Mouse (Mus musculus) kidney, postnatal 14 days (tissue): ENCODE measurements around the gene Cyth4.

Experiments
- DNase-seq: peaks from one replicate; pipeline ENCODE4 v3.0.0; 2022; ENCODE audit warnings: mixed read lengths

Cyth4 gene

GRCm38 (mm10) chr15:78596914-78597313 lies at the start of gene Cyth4:
Gene Cyth4, plus strand, starts transcription at chr15:78597047.
- peak; percentile 55 for DNase-seq

GRCm38 (mm10) chr15:78547415-78548335 lies 49.2 kb upstream of the Cyth4 start:
- DNase-seq, result peak; percentile 32

- DNase-seq, result no peak
Observed at GRCm38 (mm10) chr15:78548336-78548665, 48.5 kb upstream of the Cyth4 start.

GRCm38 (mm10) chr15:78548711-78549110 lies 48.1 kb upstream of the Cyth4 start:
- DNase-seq, result no peak

GRCm38 (mm10) chr15:78549189-78549734 lies 47.6 kb upstream of the Cyth4 start:
- no peak for DNase-seq

GRCm38 (mm10) chr15:78554545-78555313 lies 42.1 kb upstream of the Cyth4 start:
- no peak for DNase-seq

GRCm38 (mm10) chr15:78557693-78558535 lies 38.9 kb upstream of the Cyth4 start:
- no peak for DNase-seq

- no peak for DNase-seq
Observed at GRCm38 (mm10) chr15:78559141-78559979, 37.5 kb upstream of the Cyth4 start.

- DNase-seq, result no peak
Observed at GRCm38 (mm10) chr15:78563344-78563743, 33.5 kb upstream of the Cyth4 start.

GRCm38 (mm10) chr15:78563937-78564336 lies 32.9 kb upstream of the Cyth4 start:
- no peak for DNase-seq

GRCm38 (mm10) chr15:78564764-78565435 lies 31.9 kb upstream of the Cyth4 start:
- DNase-seq, result no peak

- DNase-seq, result no peak
Observed at GRCm38 (mm10) chr15:78567608-78568120, 29.2 kb upstream of the Cyth4 start.

GRCm38 (mm10) chr15:78570170-78570569 lies 26.7 kb upstream of the Cyth4 start:
- DNase-seq, result no peak

- DNase-seq, result no peak
Observed at GRCm38 (mm10) chr15:78571554-78572269, 25.1 kb upstream of the Cyth4 start.

GRCm38 (mm10) chr15:78572270-78572600 lies 24.6 kb upstream of the Cyth4 start:
- no peak for DNase-seq

GRCm38 (mm10) chr15:78572658-78573397 lies 24.0 kb upstream of the Cyth4 start, which contains the start of gene Rac2:
Gene Rac2, minus strand, starts transcription at chr15:78572783.
- no peak for DNase-seq

GRCm38 (mm10) chr15:78576284-78576810 lies 20.5 kb upstream of the Cyth4 start:
- DNase-seq, result no peak

- no peak for DNase-seq
Observed at GRCm38 (mm10) chr15:78583352-78583751, 13.5 kb upstream of the Cyth4 start.

- no peak for DNase-seq
Observed at GRCm38 (mm10) chr15:78585404-78585803, 11.4 kb upstream of the Cyth4 start.
